Mouse (Mus musculus) neural tube, embryonic 14.5 days (tissue): Measurements from ENCODE around the gene Anapc15. TPM values are rescaled to one million over a fixed set of nuclear protein-coding genes. Genes with fewer than 3 reads are reported as not detected.

Source experiments
- ATAC-seq: fragments of 200-750 bp; cut with Nextera tagmentation; 2 replicates; pipeline ENCODE4 v1.8.0; 2017; ENCODE audit warnings: low read depth, mild to moderate bottlenecking, moderate TSS enrichment, moderate library complexity
- H3K27ac ChIP-seq: fragments of 300-500 bp; sonication (generic); 2 replicates; pipeline ENCODE4 v1.5.1; 2014; ENCODE audit warnings: low read depth, mild to moderate bottlenecking, control low read depth, low read length, moderate library complexity, mixed read lengths
- H3K27me3 ChIP-seq: fragments of 300-500 bp; sonication (generic); 2 replicates; pipeline ENCODE4 v1.6.1; 2014; ENCODE audit warnings: low read length; ENCODE audit not compliant: control insufficient read depth, insufficient read depth
- H3K36me3 ChIP-seq: fragments of 300-500 bp; sonication (generic); 2 replicates; pipeline ENCODE4 v1.6.1; 2014; ENCODE audit warnings: low read length, mixed read lengths; ENCODE audit not compliant: control insufficient read depth, insufficient read depth
- H3K4me1 ChIP-seq: fragments of 300-500 bp; sonication (generic); 2 replicates; pipeline ENCODE4 v1.6.1; 2014; ENCODE audit warnings: low read length; ENCODE audit not compliant: control insufficient read depth, insufficient read depth
- H3K4me2 ChIP-seq: fragments of 300-500 bp; sonication (generic); 2 replicates; pipeline ENCODE4 v1.6.1; 2014; ENCODE audit warnings: mild to moderate bottlenecking, low read depth, low read length, control low read depth
- H3K4me3 ChIP-seq: fragments of 300-500 bp; sonication (generic); 2 replicates; pipeline ENCODE4 v1.5.1; 2014; ENCODE audit warnings: low read depth, low read length, control low read depth, mixed read lengths
- H3K9ac ChIP-seq: fragments of 300-500 bp; sonication (generic); replicated peaks from 2 replicates; pipeline ENCODE4 v1.6.1; 2014; ENCODE audit warnings: low read depth, mild to moderate bottlenecking, control low read depth, low read length, mixed read lengths
- H3K9me3 ChIP-seq: fragments of 300-500 bp; sonication (generic); 2 replicates; pipeline ENCODE4 v1.6.1; 2016; ENCODE audit warnings: low read length; ENCODE audit not compliant: control insufficient read depth
- WGBS: fragments of 180-500 bp; shearing (Covaris S2); extraction: QIAGEN DNeasy Blood & Tissue Kit; methylation state at CpG from one replicate; pipeline ENCODE4 v1.1.7; 2014; 5-methylcytosine and 5-hydroxymethylcytosine counted together
- polyA plus RNA-seq: library from polyadenylated mRNA; unstranded; fragments of >200 nt; fragmentation: Nextera tagmentation; extraction: Ambion mirVana; gene quantifications from 2 replicates; pipeline ENCODE4 v1.2.1, GENCODE M21; 2014

Gene Anapc15
- polyA plus RNA-seq, 1 experiment from 2014 or later = 77.4 TPM

DNA sequence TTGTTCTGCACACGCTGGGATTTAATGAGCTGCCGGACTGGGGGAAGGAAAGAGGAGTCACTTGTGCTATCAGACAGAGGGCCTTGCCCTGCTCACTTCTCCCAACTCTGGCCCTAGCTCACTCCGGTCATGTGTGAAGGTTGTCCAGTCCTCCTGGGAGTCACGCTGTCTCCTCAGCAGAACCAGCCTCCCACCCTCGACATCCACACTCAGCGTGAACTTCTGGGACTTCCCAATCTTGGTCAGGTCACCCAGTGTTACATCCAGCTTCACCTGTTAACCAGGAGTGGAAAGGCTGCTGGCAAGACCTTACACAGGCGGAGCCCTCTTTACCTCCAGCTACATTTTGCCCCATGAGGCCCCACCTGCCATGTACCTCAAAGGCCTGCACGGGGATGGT lies 32.1 kb upstream of the Anapc15 start:
- H3K27ac ChIP-seq = no peak overlapping the region
- no peak overlapping the region for H3K9ac ChIP-seq
- H3K27me3 ChIP-seq = no peaks in the 10 kb centered on the region
- no peak overlapping the region for H3K4me2 ChIP-seq
- H3K4me3 ChIP-seq = no peak overlapping the region
- no peak for ATAC-seq
- no peaks in the 10 kb centered on the region for H3K9me3 ChIP-seq
- WGBS = 98% methylated on average over 8 of the region's 8 CpGs
- peaks cover 3% of the 10 kb centered on the region; the same call in 1 of the 2 replicates for H3K36me3 ChIP-seq
- H3K4me1 ChIP-seq = peaks cover 12% of the 10 kb centered on the region

GRCm38 (mm10) chr7:101832372-101832771 lies 31.1 kb upstream of the Anapc15 start:
- WGBS = 96% methylated on average over 4 of the region's 4 CpGs
- Histone ChIP-seq H3K4me1 (peaks cover 20% of the 10 kb centered on the region), H3K36me3 (peaks cover 3% of the 10 kb centered on the region; the same call in 1 of the 2 replicates), H3K4me3 (no peak overlapping the region), H3K27ac (no peak overlapping the region), H3K4me2 (no peak overlapping the region), H3K9ac (no peak overlapping the region), H3K9me3 (no peaks in the 10 kb centered on the region), H3K27me3 (peaks cover 3% of the 10 kb centered on the region; the same call in 1 of the 2 replicates)
- ATAC-seq = no peak

- WGBS = 68% methylated on average over 5 of the region's 5 CpGs
- Histone ChIP-seq H3K9ac (no peak overlapping the region), H3K36me3 (no peaks in the 10 kb centered on the region), H3K4me2 (no peak overlapping the region), H3K4me1 (peaks cover 21% of the 10 kb centered on the region), H3K9me3 (no peaks in the 10 kb centered on the region), H3K27me3 (peaks cover 3% of the 10 kb centered on the region; the same call in 1 of the 2 replicates), H3K27ac (no peak overlapping the region), H3K4me3 (no peak overlapping the region)
- ATAC-seq = no peak
These were observed 30.2 kb upstream of the Anapc15 start for GRCm38 (mm10) chr7:101833352-101833751.

DNA sequence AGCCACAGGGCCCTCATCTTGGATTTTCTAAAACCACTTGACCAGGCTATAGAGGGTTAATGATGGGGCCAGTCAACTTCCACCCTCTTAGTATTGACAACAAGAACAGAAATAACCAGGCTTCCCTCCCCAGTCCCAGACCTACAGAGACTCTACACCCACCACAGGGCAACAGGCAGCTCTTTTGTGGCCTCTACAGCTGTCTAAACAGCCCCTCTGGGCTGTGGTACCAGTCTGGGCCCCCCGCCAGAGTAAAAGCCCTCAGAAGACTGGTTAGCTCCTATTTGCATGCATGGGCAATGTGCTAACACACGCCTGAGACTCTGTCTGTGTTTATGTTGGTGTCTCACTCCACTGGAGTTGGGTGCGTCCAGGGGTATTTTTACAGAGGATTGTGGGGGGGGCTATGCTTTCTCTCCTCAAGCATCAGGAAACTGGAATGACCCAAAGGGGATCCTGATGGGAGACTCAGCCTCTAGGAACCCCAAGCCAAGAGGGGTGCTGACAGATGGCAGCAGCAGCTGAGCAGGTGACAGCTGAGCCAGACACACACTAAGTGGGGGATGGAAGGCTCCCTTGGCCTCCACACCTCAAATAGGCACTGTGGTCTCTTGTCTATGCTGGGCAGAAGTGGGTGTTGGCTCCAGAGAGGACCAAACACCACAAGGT lies 29.5 kb upstream of the Anapc15 start:
- Histone ChIP-seq H3K27me3 (peaks cover 3% of the 10 kb centered on the region; the same call in 1 of the 2 replicates), H3K4me1 (peaks cover 21% of the 10 kb centered on the region), H3K9me3 (no peaks in the 10 kb centered on the region), H3K36me3 (no peaks in the 10 kb centered on the region), H3K4me2 (no peak overlapping the region), H3K9ac (no peak overlapping the region), H3K4me3 (no peak overlapping the region), H3K27ac (no peak overlapping the region)
- 52% methylated on average over 3 of the region's 3 CpGs for WGBS
- peak; percentile 15; the same call in 1 of the 2 replicates for ATAC-seq

DNA sequence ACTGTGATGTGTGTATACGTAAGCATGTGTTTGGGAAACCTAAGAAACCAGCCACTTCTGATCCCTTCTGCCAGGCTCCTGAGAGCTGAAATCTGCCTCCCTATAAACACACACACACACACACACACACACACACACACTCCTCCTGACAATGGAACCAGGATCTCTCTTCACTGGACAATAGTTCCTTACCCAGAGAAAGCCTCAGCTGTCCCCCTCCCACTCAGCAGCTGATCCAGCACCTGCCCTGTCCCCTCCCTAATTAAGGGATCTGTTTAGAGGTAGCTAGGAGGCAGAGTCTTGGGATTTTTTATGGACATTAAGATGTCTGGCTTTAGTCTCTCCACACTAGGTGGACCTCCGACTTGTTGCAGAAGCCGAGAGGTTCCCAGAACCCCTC lies 28.6 kb upstream of the Anapc15 start:
- no peak for ATAC-seq
- WGBS = 61% methylated on average over 3 of the region's 3 CpGs
- H3K4me3 ChIP-seq = no peak overlapping the region
- H3K4me2 ChIP-seq = no peak overlapping the region; the same call in 1 of the 2 replicates
- H3K36me3 ChIP-seq = no peaks in the 10 kb centered on the region
- H3K9me3 ChIP-seq = no peaks in the 10 kb centered on the region
- H3K27ac ChIP-seq = no peak overlapping the region
- H3K9ac ChIP-seq = no peak overlapping the region
- H3K4me1 ChIP-seq = peaks cover 21% of the 10 kb centered on the region
- H3K27me3 ChIP-seq = peaks cover 3% of the 10 kb centered on the region; the same call in 1 of the 2 replicates

GRCm38 (mm10) chr7:101835457-101836109 lies 27.9 kb upstream of the Anapc15 start:
- no peak for ATAC-seq
- H3K9ac ChIP-seq = no peak overlapping the region
- no peak overlapping the region for H3K27ac ChIP-seq
- peak overlapping the region; percentile 81 for H3K4me2 ChIP-seq
- WGBS = 44% methylated on average over 5 of the region's 5 CpGs
- H3K4me1 ChIP-seq = peaks cover 21% of the 10 kb centered on the region
- H3K9me3 ChIP-seq = no peaks in the 10 kb centered on the region
- peak overlapping the region; percentile 63; the same call in 1 of the 2 replicates for H3K4me3 ChIP-seq
- H3K36me3 ChIP-seq = no peaks in the 10 kb centered on the region
- H3K27me3 ChIP-seq = peaks cover 3% of the 10 kb centered on the region; the same call in 1 of the 2 replicates

DNA sequence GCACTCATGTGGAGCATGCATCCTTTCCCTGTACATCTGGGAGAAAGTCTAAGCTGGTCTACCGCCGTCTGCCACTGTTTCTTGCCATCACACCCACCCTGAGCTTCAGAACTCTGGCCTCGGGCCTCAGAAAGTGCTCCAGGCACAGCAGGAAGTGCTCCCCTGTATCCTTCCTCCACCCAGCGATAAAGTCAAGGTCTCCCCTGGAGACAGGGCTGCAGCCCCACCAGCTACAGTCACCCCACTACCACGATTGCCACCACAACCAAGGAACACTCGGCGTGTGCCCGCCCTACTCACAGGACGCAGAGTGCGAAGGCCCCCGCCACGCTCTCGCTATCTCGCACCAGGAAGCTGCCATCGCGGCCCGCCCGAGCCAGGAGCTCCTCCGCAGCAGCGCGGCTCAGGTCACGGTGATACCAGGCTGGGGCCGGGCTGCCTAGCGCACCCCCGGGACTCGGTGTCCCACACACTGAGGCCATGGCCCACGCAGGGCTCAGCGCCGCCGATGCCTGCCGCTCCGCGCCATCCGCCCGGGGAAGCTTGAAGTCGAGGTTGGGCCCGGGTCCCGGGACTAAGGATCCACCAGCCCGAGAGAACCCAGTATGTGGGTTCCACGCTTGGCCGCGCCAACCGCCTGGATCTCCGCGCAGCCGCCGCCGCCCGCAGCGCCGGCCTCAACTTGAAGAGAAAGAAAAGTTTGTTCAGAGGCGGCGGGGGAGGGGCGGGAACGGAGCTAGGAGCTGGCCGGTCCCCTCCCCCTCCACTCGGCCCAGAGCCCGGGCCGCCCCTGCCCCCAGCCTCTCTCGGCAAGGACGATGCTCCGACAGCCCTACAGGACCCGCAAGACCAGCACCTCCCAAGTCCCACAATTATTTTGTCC lies 27.0 kb upstream of the Anapc15 start:
- peak overlapping the region; percentile 81 for H3K4me2 ChIP-seq
- ATAC-seq = peak; percentile 57
- no peaks in the 10 kb centered on the region for H3K9me3 ChIP-seq
- peaks cover 21% of the 10 kb centered on the region for H3K4me1 ChIP-seq
- no peaks in the 10 kb centered on the region for H3K36me3 ChIP-seq
- WGBS = under 1% methylated on average over 58 of the region's 63 CpGs
- peak overlapping the region; percentile 64 for H3K9ac ChIP-seq
- peaks cover 3% of the 10 kb centered on the region; the same call in 1 of the 2 replicates for H3K27me3 ChIP-seq
- H3K27ac ChIP-seq = peak overlapping the region; percentile 80
- peak overlapping the region; percentile 63 for H3K4me3 ChIP-seq

- peak overlapping the region; percentile 63 for H3K4me3 ChIP-seq
- peaks cover 21% of the 10 kb centered on the region for H3K4me1 ChIP-seq
- H3K27ac ChIP-seq = peak overlapping the region; percentile 80
- no peaks in the 10 kb centered on the region for H3K36me3 ChIP-seq
- peak; percentile 2; the same call in 1 of the 2 replicates for ATAC-seq
- peak overlapping the region; percentile 81 for H3K4me2 ChIP-seq
- H3K27me3 ChIP-seq = peaks cover 3% of the 10 kb centered on the region; the same call in 1 of the 2 replicates
- WGBS = 0% methylated on average over 20 of the region's 20 CpGs
- H3K9ac ChIP-seq = peak overlapping the region; percentile 64
- no peaks in the 10 kb centered on the region for H3K9me3 ChIP-seq
These were observed 26.3 kb upstream of the Anapc15 start for GRCm38 (mm10) chr7:101837154-101837605.
